Mouse (Mus musculus): ENCODE measurements around the gene Cdk5rap3.

The Cdk5rap3 gene

DNA sequence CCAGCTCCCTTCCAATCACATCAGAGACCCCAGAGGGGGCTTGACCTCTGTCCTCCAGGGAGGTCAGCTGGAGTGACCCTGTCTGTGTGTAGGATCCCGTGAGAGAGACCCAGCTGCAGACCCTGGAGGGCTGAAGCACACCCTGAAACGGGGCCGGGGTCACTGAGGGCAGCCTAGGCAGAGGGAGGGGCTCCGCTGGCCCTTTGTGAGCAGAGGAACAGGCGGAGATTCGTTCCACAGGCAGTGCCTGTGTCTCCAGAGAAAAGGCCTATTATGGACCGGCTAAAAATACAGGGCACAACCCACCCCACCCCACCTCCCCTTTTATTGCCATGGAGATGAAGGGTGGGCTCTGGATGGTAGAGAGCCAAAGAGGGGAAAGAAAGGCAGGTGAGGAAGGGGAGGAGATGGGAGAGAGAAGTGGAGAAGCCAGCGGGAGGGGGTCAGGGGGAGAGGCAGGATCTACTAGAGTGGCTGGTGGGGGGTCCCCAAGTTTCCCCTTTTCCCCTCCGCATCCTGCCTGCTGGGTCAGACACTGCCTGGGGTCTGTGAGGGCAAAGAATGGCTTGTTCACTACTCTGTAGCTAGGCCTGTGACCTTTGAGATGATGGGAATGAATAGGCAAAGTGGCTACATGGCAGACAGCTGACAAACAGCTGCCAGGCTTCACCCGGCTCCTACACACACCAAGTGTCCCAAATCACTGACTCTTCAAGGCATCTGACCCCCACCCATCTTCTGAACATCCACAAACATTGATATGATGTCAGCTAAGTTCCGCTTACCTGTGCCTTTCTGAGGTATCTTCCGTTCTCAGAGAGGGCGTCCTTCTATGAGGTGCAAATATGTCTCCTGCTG lies 16.6 kb downstream of the Cdk5rap3 start:
- DNase-seq (ENCODE audit: low read depth in 1 of 2, low spot score in 2 of 2): no peak

DNA sequence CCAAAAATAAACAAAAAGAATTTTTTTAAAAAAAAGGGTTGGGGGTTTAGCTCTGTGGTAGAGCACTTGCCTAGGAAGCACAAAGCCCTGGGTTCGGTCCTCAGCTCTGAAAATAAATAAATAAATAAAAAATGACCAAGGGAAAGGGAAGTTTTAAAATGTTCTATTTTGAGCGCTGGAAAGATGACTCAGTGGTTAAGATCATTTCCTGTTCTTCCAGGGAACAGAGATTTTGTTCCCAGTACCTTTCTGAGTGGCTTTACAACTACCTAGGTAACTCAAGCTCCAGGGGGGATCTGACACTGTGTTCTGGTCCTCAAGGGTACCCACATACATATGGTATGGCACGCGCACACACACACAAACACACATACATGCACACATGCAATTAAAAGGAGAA lies 20.4 kb downstream of the Cdk5rap3 start:
- DNase-seq (ENCODE audit: low read depth in 1 of 2, low spot score in 2 of 2): no peak

DNA sequence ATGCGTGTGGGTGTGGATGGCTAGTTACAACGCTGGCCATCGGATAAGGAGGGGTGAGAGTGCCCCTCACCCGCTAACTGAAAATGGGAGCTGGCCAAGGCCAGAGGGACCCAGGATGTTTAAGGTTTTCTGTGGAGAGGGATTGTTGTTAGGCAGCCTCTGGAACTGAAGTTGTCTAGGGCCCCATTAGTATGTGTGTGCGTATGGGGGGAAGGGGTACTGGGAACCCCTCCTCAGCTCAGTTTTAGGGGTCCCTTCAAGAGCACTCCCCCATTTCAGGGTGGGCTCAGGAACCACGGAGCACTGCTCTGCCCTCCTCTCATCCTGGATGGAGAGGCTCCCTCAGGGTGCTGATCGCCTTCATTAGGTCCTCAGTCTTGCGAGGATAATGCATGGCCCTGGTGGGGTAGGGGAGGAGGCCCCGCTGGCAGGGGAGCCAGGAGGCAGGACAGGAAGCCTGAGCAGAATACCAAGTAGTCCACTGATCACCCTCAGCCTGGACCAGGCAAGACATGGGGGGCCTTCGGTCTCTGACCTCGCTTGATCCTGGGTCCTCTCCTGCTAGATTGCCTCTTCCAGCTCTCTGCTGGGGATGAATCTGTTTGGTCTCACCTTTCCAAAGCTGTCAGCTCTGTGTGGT lies 23.0 kb downstream of the Cdk5rap3 start:
- DNase-seq (ENCODE audit: low read depth in 1 of 2, low spot score in 2 of 2): no peak

DNA sequence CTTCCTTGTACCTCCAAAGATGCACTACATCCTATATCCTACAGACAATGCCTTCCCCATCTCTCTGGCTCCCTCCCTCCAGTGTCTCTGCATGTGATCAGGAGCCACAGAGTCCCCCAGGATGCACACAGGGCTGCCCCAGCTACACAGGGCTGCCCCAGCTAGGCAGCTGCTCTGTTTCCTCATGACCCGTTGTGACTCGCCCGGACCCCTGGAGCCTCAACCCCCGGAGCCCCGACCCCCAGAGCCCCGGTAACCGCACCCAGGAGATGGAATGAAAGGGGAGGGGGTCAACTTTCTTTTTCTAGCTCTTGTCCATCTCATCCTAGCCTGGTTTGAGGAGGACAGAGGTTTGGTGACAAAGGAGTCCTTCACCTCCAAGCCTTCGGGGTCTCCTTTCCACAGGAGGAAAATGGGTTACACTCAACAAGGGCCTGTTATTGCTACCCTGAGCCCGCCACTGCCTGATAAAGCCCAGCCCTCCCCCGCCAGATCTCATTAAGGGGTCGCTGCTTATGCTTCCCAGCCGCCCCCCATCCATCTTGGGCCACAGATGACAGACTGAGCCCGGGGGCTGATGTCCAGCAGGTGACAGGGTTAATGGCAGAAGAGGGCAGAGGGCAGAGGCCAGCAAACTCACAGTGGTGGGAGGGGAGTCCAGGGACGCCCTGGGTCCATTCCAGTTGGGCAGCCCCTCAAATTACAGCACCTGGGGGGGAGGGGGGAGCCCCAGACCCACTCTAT lies 24.3 kb downstream of the Cdk5rap3 start:
- DNase-seq (ENCODE audit: low read depth in 1 of 2, low spot score in 2 of 2): no peak

DNA sequence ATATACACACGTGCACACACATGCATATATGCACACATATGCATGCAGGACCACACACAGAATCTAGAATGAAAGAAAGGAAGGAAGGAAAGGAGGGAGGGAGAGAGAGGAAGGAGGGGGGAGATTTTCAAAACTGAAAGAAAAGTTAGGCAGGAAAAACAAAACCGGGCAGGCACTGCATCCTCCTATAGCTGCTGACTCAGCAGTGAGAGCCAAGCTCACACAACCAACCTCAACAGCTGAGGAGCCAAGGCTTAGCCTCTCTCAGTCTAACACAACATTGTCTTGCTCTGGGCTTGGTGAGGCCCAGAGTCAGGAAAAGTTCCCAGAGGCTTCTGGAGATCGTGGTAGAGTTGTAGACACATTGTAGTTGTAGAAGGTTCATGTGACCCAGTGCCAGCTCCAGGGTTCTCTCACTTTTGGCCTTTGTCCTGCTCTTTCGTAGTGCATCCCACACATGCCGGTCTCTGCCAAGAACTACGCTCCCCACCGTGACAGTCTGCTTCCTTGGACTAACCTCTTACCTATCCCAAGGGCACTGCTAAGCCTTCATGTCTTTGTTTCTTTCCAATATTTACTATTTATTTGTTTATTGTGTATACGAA lies 29.3 kb downstream of the Cdk5rap3 start:
- no peak for DNase-seq (ENCODE audit: low read depth in 1 of 2, low spot score in 2 of 2)

DNA sequence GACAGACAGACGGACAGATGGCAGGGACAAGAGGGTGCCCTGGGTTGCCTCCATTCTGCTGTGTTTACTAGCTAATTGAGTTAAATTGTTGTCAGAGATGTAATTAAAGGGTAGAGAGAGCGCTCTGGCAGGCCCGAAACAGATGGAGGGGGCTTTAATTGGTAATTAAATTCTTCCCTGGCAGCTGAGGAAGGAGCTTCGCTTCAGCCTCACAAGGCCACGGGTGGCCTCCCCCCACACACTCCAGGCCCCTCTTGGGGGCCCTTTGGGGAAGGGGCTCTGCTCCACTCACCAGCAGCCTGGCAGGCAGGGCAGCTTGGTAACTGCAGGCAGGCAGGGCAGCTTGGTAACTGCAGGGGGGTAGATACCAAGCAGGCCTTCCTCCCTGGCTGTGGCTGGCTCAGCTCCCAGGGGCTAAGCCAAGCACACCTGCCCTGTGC lies 30.4 kb downstream of the Cdk5rap3 start:
- no peak for DNase-seq (ENCODE audit: low read depth in 1 of 2, low spot score in 2 of 2)

DNA sequence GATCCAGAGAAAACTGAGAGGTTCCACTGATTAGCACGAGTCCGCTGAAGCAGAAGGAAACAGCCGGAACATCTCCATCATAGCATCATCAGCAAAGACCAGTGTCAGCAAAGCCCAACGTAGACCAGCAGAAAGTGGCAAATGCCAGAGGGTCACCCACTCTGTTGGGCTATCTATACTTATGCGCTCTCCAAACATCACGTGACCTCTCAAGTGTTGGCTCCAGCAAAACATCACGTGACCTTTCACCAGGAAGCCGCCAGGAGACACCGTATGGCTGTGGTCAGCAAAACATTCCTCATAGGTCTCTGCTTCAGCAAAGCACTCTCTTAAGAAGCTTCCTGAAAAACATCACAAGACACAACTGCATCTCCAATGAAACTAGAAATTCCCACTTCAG lies 36.0 kb downstream of the Cdk5rap3 start:
- no peak for DNase-seq (ENCODE audit: low read depth in 1 of 2, low spot score in 2 of 2)

DNA sequence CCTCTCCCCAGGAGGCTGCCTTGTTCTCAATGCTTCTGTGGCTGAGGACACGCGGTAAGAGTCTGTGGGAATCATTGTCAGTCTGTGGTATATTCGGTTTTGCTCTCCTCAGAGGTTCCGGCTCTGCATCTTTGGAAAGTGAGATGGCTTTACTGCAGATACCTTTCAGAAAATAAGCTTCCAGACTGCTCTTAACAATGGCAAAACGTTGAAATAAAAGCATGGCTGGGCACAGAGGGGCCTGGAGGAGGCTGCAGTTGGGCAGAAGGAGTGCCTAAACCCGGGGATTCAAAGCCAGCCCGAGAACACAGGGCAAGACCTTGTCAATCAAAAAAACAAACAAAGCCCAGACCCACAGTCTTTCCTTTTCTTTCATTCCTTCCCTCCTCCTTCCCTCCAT lies 36.9 kb downstream of the Cdk5rap3 start:
- no peak for DNase-seq (ENCODE audit: low read depth in 1 of 2, low spot score in 2 of 2)

DNA sequence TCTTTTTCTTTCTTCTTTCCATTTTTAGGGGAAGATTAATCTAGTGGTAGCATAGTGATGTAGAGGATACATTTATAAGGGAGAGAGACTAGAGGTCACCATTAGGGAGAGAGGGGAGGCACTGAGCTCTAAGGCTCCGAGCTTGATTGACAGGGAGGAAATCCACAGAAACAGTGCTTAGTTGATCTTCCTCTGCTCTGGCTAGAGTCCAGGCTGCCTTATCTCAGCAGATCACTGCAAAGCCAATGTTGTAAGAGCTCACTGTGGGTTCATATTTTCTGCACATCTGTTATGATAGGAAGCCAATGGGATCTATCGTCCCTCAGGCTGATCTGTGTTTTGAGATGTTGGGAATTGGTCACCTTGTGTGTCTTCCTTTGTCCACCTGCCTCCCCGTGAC lies 37.6 kb downstream of the Cdk5rap3 start:
- no peak for DNase-seq (ENCODE audit: low read depth in 1 of 2, low spot score in 2 of 2)

DNA sequence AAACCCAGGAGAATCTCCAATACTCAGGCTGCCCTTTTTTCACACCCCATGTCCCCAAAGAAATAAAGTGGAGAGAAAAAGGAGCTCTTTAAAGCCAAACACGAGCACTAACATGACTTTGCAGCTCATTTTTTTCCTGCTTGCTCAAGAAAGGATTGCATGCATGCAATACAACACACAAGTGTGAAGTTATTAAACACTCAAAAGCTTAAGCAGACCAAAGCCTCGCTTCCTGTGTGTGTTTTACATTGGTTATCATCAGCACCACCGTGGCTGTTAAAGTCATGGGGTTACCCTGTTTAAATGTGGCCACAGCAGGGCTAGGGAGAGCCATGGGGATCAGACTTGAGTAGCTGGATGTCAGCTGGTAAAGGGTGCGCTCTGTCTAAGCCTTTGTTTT lies 39.2 kb downstream of the Cdk5rap3 start:
- no peak for DNase-seq (ENCODE audit: low read depth in 1 of 2, low spot score in 2 of 2)

DNA sequence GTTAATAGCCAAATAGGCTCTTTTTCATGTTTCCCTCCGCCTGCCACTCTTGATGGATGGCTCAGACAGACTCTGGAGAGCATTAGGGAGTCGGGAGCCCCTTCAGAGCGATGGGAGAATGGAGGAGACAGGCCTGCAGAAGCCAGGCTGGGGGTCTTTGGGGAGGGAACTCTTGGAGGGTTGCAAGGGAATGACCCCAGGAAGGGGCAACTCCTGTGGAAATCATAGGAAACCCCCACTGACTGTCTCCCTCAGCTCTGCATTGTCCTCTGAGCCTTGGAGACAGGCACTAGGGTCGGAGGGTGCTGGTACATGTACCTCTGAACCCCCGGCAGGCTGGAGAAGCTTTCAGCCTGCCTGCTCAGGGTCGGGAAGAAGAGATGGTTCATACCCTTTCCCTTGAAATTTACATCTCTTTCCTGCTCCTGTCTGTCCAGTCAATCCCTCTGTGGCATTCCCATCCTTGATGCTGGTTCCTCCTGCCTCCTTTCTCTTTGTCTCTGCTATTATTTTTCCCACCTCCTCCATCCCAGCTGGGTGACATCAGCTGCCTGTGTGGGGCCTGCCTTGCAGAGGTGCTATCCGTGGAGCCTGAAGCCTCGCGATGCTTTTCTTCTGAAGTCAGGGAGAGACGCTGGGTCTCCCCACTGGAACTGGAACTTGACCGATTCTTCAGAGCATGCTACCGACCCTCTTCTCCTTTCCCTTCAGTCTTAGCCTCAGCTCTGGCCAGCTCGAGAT lies 39.8 kb downstream of the Cdk5rap3 start:
- no peak for DNase-seq (ENCODE audit: low read depth in 1 of 2, low spot score in 2 of 2)

DNA sequence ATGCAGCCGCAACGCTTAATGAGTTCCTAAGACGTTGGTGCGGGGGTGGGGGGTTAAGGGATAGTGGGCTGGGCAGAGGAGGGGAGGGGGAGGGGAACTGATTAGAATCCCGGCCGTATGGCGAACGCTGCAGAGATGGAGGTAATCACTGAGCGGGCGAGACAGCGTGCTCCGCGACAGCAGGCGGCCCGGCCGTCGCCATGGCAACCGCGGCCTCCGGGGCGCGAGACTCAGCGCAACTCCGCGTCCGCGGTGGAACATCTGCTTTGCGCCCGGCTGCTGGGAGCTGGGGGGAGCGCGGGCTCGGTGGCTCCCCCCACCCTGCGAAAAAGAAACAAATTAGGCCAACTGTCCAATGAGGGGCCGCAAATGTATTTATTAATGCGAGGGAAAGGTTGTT lies 40.6 kb downstream of the Cdk5rap3 start:
- DNase-seq (ENCODE audit: low read depth in 1 of 2, low spot score in 2 of 2): no peak

DNA sequence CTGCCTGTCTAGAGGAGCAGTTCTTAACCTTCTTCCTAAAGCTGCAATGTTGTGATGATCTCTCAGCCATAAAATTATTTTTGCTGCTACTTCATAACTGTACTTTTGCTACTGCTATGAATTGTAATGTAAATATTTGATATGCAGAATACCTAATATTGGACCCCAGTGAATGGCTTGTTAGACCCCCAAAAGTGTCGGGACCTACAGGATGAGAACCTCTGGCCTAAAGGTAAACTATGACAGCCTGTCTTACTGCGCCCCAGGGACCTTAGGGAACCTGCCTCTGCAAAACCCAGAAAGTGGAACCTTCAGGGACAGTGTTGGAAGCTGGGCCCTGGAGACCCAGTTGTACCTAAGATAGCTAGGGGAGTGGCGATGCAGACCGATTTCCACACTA lies 41.0 kb downstream of the Cdk5rap3 start:
- DNase-seq (ENCODE audit: low read depth in 1 of 2, low spot score in 2 of 2): no peak

DNA sequence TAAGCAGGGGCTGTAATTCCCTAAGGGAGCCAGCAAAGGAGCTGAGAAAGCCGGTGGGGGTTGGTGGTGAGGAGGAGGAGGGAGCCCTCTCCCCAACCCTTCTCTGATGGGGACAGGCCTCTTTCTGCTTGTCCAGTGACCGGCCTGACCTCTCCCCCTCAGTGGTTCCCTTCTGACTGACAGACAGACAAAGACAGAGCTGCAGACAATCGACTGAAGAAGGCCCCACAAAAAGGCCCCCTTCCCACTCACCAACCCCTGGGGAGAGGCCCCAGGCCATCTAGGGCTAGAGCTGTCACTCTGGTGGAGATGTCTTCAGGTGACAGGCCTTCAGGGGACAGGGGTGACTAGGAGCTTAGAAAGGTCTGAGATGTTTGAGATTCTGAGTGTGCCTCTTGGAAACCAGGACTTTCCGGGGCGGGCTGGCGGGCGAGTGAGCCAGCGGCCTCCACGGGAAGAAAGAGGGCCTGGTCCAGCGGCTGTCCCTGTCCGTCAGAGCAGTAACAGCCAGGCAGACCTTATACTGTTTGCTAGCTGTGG lies 42.6 kb downstream of the Cdk5rap3 start:
- DNase-seq (ENCODE audit: low read depth in 1 of 2, low spot score in 2 of 2): no peak

DNA sequence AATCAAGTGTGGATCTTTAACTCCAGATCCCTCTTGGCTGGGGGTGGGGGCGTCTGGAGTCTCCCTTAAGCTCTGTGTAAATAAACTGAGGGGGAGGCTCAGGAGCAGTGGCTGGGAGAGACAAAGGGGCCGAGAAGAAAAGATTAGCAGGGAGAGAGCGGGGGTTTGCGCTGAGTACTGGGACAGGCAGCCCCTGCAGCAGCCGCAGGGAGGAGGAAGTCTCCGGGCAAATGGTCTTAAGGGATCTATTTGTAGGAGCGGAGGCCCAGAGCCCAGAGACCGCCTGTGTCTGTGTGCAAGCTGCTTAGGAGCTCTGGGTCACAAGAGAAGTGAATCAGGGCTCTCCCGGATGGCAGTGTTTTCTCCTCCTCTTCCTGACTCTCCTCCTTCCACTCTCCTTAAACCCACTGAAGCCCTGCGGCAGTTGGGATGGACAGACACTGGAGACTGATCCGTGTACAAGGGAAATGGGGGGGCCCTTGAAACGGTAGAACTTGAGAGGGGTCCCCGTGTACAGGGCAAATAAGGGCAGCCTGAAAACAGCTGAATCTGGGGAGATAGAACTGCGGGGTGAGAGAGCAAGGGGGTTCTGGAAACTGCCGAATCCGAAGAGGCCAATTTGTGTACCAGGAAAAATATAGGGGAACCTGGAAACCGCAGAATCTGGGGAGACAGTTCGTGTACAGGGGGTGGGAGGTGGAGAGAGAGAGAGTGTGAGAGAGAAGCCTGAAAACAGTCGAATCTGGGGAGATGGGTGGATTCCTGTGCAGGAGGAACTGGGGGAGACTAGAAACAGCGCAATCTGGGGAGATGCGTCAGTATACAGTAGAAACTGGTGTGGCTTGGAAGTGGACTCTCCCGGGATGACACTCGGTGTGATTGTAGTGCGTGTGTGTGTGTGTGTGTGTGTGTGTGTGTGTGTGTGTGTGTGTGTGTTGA lies 43.6 kb downstream of the Cdk5rap3 start:
- no peak for DNase-seq (ENCODE audit: low read depth in 1 of 2, low spot score in 2 of 2)

DNA sequence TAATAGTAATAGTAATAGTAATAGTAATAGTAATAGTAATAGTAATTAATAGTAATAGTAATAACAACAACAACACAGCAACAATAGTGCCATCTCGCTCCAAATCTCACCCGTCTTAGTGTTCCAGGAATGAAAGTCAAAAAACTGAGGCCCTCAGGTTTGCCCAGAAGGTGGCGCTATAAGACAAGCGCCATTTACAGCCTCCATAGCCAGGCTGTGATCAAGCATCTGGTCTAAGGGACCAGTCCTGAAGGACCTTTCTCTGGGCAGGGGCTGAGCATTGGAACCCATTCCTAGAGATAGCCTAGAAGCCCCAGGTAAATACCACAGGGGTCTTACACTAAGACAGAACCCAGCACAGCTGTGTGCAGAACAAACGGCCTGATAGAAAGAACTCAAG lies 49.1 kb downstream of the Cdk5rap3 start:
- DNase-seq (ENCODE audit: low read depth in 1 of 2, low spot score in 2 of 2): peak in 1 of 2 experiments; percentile 36

DNA sequence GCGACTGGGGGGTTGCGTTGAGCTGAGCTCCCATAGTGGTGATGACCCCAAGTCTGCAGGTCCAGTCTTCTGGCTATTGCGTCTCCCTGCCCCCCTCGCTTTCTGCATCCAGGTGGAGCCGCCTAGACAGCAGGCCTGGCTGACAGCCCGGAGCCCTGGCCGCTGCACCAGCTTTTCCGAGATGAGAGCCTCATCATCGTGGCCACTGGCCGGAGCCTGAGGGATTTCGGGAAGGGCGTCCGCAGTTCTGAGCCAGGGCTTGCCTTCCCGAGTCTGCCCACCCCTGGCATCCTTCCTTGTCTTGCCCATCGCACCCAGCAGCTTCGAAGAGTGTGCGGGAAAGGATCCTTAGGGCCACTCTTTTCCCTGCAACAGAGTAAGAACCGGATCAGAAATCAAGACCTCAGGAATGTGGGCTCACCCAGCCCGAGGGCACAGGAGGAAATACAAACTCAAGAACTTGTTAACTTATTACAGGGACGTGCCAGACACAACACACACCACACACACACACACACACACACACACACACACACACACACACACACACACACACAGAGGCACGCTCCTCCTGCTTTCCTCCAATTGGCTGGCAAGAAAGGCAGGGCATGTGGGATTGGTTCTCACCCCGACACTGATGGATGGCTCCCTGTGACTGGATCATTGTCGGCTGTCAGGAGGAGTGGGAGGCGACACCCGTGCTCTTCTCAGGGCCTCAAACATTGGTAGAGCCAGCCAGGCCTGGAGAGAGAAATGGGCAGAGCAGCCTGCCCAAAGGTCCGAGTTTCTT lies 52.9 kb downstream of the Cdk5rap3 start:
- DNase-seq (ENCODE audit: low read depth in 1 of 2, low spot score in 2 of 2): no peak

DNA sequence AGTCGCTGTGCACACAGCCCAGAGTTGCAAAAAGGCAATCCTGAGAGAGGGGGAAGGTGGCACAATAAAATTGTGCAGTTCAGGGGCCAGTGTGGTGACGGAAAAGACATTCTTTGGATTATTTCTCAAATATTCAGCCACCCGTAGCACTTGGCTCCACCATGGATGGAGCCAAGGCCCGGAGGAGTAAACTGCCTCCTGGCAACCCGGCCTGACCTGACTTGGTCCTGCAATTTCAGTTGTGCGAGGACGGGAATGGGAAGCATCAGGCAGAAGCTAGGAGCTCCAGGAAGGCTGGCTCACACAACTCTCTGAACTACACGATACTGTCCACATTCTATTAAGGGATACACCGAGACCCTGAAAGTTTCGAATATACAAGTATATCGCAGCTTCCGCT lies 53.8 kb downstream of the Cdk5rap3 start:
- DNase-seq (ENCODE audit: low read depth in 1 of 2, low spot score in 2 of 2): no peak

DNA sequence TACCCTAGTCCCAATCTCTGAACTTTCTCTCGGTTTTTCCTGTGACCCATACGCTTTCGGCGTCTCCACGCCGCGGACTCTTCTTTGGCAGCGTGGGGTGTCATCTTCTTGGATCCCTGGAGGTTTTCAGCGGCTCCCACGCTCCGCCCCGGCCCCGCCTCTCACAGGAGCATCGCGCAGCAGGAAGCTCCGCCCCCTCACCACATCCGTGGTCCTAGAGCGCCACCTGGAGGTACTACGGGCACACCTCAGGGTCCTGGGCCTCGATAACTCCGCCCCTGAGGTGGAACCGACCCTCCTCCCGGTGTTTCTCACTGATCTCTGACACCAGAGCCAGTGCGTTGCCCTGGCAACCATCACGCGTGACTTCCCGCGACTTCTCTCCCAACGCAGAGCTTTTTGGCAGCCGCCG lies 54.4 kb downstream of the Cdk5rap3 start:
- DNase-seq (ENCODE audit: low read depth in 1 of 2, low spot score in 2 of 2): peak; percentile 87 to 93

All from monocyte, adult 2 months (primary cell).